ENCODE assay signal across 8 mouse cellular contexts in genomic region chr2:153600021-153600666, GRCm38 (mm10). TPM values are rescaled to one million over a fixed set of nuclear protein-coding genes. Genes with fewer than 3 reads are reported as not detected.
A peak's percentile ranks its signal among the peaks of the same experiment; 100 is the strongest.
DNase-seq lines count a peak whose midpoint lies in the region; ATAC-seq lines count a peak whose summit lies in the region.

No protein-coding gene starts in this region.

- no peak overlapping the region for H3K9ac ChIP-seq in forebrain, embryonic 14.5 days (ENCODE audit: low read length)

- no peaks in the 10 kb centered on the region for H3K36me3 ChIP-seq in forebrain, embryonic 14.5 days (ENCODE audit: control insufficient read depth, insufficient read depth, low read length)

- 52% methylated on average over 6 of the region's 6 CpGs for WGBS in forebrain, embryonic 14.5 days

- H3K27me3 ChIP-seq in forebrain, embryonic 14.5 days (replicated peaks; ENCODE audit: control insufficient read depth, insufficient read depth, low read length): no peaks in the 10 kb centered on the region

- no peak overlapping the region for H3K4me2 ChIP-seq in forebrain, embryonic 14.5 days (ENCODE audit: low read length)

- H3K4me3 ChIP-seq in forebrain, embryonic 14.5 days (ENCODE audit: low read depth, low read length): no peak overlapping the region

- intact Hi-C loops in heart, postnatal 36 days (cut with DNase I): no loop called here

- peak overlapping the region; percentile 17; the same call in 1 of the 2 replicates for H3K27ac ChIP-seq in forebrain, embryonic 14.5 days (ENCODE audit: low read depth, low read length)

- H3K9me3 ChIP-seq in forebrain, embryonic 14.5 days (replicated peaks; ENCODE audit: control insufficient read depth, low read length): no peaks in the 10 kb centered on the region

- H3K4me1 ChIP-seq in forebrain, embryonic 14.5 days (ENCODE audit: control insufficient read depth, insufficient read depth, low read length): peaks cover 7% of the 10 kb centered on the region

- DNase-seq in frontal cortex, postnatal 36 days (ENCODE audit: low spot score in 2 of 2): peak; percentile 19 to 21
- DNase-seq in frontal cortex, adult 2 months (ENCODE audit: extremely low spot score in 1 of 2, low spot score in 1 of 2): no peak
- DNase-seq in adrenal gland, postnatal 36 days: peak; percentile 54 to 73
- DNase-seq in forebrain, embryonic 14.5 days (ENCODE audit: low spot score): peak; percentile 57
- DNase-seq in heart, postnatal 36 days: peak; percentile 45 to 50
- peak; percentile 16 to 26 for DNase-seq in layer of hippocampus, postnatal 36 days
- peak; percentile 51 for DNase-seq in mesoderm, embryonic 11.5 days (ENCODE audit: low read depth, low spot score)
- DNase-seq in B cell, adult 2 months: no peak

- ATAC-seq in forebrain, embryonic 14.5 days: peak; percentile 77

RNA-seq across cellular contexts. Expression of gene Commd7, which starts 32.4 kb away (rescaled TPM):
- polyA plus RNA-seq in frontal cortex, adult 2 months (2012; rRNA removed): 34.8 and 35.5 TPM in 2 replicates
- total RNA-seq in adrenal gland, postnatal 36 days (2021): 10 to 100 TPM; 36.6 to 44.7 TPM
- polyA plus RNA-seq in forebrain, embryonic 14.5 days (2014; fragmentation: Nextera tagmentation; extraction: Ambion mirVana): 86.9 and 95.9 TPM in 2 replicates
- total RNA-seq in heart, postnatal 36 days (2021): 10 to 100 TPM; 11.0 to 12.2 TPM
- total RNA-seq in layer of hippocampus, postnatal 36 days (2021): 10 to 100 TPM; 30.5 to 32.9 TPM

RNA-seq across cellular contexts. Expression of gene Dnmt3b, which starts 49.1 kb away (rescaled TPM):
- polyA plus RNA-seq in frontal cortex, adult 2 months (2012; rRNA removed): 1.2 and 1.5 TPM in 2 replicates
- 1 to 10 TPM; 2.3 TPM for total RNA-seq in adrenal gland, postnatal 36 days (2021)
- 3.2 and 3.5 TPM in 2 replicates for polyA plus RNA-seq in forebrain, embryonic 14.5 days (2014; fragmentation: Nextera tagmentation; extraction: Ambion mirVana)
- total RNA-seq in heart, postnatal 36 days (2021): 1 to 10 TPM; 1.1 to 1.2 TPM
- 1 to 10 TPM; 1.3 to 1.6 TPM for total RNA-seq in layer of hippocampus, postnatal 36 days (2021)

Comparison
In these comparisons a context has a peak if more than half of its experiments do, and no peak if none do; other contexts are left out.
1. DNase-seq: peak in frontal cortex, postnatal 36 days (2 of 2), adrenal gland, postnatal 36 days (2 of 2), forebrain, embryonic 14.5 days (single experiment), heart, postnatal 36 days (2 of 2), layer of hippocampus, postnatal 36 days (2 of 2) and mesoderm, embryonic 11.5 days (single experiment); none in frontal cortex, adult 2 months (0 of 2) and B cell, adult 2 months (0 of 2).